Mouse (Mus musculus) mouse trophoblast stem cell (cell line): ENCODE measurements at regions not wholly inside any gene's neighbourhood (a gene's known extent, or its start where the extent isn't known, plus 50 kb on each side); places are given as distances from the start of the nearest gene placed in this dataset.

Experiments
- in situ Hi-C, 2 experiments: fragments of 300-500 bp; cut with MseI, MboI; formaldehyde crosslinking; loops; 2 replicates in 1 of 2; 3 replicates in 1 of 2; pipeline ENCODE4 v1.15.1; 2025

DNA sequence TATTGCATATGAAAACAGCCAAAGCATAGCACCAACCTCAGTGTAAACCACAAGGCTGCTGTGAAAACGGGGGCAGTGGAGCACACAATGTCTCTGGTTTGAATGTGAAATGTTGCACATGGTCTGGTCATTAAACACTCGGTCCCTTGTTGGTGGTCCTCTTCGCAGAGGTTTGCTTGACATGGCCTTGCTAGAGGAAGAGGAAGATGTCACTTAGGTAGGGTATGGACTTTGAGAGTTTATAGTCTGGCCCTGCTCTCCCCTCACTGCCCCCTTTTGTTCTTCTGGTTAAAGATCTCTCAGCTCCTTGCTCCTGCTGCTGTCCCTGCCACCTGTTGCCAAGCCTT lies 125.9 kb upstream of the Ift57 start:
- in situ Hi-C loops, result no loop called here

DNA sequence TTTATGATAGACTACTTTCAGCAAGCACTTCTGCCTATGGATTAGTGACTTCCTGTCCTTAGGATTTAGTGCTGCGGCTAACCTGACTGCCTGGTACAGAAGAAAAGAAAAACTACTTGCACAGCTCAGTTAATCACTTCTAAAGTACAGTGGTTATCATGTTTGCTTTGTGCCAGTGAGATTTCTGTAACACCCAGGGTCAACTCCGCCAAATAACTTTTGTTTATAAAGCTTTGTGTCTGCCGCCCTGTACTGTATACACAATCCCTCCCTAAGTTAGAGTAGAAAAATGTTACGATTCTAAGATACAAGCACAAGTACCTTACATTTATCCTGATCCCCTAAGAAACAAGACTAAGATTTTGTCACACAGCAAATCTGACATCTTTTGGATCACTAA lies 120.1 kb upstream of the Ift57 start:
- in situ Hi-C loops, result no loop called here

DNA sequence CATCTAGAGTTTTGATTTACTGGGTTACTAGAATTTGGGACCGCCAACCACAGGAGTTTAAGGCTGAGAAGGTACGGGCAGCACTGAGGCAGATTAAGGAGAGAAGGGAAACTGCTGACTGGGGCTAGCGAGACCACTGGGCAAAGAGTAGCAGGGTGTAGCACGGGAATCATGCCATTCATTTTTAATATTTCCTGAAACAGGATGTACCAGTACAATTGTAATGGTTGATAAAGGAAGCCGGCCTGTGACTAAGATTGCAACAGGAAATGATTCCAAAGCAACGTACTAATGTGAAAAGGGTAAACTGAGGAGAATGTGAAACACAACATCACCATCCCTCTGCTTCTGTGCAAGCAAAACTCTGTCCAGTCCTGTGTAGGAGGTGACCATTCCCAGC lies 118.3 kb upstream of the Ift57 start:
- in situ Hi-C loops, result no loop called here

DNA sequence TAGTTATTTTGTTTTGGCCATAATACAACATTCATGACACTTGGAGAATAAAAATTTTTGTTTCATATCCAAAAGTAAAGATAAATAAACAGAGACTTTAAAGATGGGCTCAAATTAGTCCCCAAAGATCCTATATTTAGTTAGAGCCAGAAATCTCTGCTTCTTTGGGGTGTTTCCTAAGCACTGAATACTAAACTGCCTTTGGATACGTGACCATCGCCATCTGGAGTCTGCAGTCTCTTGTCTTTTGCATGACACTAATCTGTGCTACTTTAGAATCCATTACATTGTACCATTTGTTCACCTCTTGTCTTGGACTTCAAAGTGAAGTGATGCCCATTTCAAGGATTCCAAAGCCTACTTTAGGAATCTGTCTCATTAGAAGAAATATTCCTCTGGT lies 92.5 kb upstream of the Ift57 start:
- in situ Hi-C loops, result no loop called here

DNA sequence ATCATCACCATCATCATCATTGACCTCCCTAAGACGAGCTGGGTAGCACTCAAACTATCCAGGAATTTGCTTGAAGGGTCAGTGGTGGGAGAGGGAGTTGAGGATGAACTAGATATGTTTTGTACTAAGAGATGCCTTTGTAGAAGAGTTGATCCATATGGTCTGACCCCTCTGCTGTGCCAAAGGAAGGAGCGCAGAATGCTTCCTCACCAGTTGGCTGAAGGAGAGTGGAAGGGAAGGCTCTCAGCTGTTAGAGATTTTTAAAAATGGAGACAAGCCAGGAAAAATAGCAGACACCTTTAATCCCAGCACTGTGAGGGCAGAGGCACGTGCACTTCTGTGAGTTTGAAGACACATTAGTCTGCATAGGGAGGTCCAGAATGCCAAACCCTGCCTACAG lies 84.2 kb upstream of the Ift57 start:
- in situ Hi-C loops, result no loop called here

DNA sequence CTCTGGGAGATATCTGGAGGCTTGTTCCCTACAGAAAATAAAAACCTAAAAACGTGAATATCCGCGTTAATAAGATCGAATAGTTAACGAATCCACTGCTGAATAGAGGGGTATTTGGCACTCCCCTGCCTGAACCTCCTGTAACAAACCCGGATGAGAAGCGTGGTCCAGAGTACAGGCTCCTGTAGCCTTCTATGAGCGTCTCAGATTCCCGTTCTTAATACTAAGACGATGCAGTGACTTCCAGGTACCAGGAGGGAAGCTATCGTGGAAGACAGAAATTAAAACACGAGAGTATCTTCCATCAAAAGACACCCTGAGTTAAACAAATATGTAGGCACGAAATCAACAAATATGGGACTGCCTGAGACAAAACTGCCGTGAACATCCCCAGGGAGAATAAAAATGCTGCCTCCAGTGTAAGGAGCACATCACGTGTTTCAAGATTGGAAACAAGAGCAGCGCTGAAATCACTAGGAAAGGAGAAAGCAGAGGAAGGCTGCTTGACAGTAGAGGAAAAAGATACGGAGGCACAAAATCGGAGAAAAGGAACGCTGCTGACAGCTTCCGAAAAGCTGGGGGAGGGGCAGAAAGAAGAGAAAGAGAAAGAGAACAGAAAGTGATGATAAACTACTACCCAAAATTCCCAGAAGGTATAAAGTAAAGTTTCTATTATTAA lies 83.6 kb upstream of the Ift57 start:
- in situ Hi-C loops, result no loop called here

DNA sequence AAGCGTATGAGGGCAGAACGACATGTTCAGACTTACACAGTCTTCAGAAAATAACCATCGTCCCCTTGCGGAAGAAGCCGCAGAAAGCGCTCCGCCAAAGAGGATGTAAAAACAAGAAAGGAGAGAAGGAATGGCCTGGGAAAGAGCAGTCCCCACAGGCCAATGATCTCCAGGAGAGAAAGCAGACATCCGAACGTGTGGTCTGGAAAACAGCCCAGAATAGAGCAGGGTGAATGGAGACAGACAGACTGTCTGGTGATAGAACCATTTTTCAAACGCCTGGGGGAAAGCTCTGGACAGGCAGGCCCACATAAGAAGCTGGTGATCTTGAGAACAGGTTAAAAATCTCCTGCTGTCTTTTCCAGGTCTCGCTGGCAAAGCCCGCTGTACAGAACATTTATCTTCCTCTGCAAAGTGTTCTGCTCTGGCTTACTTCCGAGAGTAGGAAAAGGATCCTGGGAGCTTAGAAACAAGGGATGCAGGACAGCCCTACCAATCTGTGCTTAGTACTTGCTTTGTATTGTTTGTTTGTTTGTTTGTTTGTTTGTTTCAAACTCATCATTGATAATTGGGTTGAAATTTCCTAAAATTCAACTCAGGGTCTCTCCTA lies 82.7 kb upstream of the Ift57 start:
- in situ Hi-C loops, result no loop called here

DNA sequence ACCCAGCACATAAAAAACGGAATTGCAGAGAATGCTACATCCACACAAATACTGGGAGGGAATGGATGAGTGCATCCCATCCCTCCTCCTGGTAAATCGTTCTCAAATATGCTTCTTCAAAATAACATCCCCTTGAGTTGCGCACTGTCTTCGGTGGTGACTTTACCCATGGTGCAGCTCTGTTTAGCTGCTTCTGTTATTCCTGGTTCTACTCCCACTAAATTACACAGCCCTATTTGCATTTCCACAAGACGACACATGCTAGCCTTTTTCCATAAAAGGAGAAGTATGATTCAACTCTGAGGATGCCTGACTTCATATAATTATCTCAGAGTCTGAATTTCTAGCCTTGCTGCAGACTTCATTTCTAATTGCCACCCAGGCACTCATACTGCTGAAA lies 65.5 kb upstream of the Ift57 start:
- in situ Hi-C loops, result no loop called here

DNA sequence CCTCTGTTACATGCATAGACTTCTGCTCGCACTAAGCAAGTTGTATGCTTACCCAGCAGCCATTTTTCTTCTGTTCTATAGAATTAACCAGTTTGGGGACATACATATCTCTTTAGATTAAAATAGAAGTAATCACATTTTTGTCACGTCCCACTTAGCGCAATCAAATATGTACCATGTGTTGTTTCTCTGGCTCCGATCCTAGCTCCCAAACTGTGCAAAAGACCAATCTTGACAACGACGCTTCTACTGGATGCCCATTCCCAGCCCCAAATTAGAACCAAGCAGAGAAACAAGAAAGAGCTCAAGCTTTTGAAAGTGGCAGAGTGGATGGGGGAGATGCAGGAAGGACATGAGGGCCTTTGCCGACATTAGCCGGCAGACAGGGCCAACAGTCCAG lies 63.5 kb upstream of the Ift57 start:
- in situ Hi-C loops, result no loop called here

DNA sequence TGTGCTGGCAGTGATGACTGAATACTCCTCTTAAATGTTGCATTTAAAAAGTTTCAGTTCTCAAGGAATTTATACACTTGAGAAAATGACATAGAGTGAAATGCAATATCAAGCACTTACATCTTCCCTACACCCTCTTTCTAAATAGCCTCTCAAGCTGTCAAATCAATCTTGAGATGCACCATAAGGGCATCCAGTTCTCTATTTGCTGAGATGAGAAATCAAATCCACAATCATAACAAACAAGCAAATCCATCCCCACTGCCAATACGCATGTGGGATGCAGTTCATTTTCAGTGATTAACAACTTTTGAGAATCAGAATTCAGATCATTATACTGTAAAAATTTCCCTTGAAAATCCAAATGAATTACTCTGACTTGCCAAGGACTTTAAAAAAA lies 62.6 kb upstream of the Ift57 start:
- in situ Hi-C loops, result no loop called here

DNA sequence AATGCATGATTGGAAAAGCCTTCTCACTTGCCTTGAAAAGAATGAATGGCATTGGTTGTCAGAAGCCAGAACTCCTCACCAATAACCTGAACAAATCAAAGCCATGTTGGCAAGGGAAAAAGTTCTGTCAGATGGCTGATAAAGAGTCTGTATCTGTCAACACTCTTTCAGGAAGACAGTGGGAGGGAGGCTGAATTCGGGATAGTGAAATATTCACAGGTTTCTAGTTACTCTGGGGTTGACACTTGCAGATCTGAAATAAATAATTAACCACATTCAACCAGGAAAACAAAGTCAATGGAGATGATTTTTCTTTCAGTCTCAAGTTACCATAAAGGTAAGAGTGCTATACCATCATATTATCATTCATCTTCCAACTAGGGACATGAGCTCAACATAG lies 56.3 kb upstream of the Ift57 start:
- in situ Hi-C loops, result no loop called here

DNA sequence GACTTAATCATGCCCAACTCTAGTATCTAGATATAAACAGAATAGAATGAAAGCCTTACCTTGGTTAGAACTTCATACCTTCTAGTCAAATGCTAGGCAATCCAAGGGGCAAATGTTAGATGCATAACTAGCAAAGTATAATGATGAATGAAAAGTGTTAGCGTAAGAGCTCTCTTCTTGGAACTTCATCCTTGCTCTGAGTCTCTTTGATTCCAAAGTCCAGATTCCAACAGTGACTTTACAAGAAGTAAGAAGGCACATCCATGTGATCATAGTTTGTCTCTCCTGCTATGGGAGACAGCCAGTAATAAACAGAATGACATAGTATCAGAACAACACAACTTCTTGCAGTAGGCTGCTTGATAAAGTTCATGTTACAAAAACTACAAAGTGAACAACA lies 54.6 kb upstream of the Ift57 start:
- in situ Hi-C loops, result no loop called here

DNA sequence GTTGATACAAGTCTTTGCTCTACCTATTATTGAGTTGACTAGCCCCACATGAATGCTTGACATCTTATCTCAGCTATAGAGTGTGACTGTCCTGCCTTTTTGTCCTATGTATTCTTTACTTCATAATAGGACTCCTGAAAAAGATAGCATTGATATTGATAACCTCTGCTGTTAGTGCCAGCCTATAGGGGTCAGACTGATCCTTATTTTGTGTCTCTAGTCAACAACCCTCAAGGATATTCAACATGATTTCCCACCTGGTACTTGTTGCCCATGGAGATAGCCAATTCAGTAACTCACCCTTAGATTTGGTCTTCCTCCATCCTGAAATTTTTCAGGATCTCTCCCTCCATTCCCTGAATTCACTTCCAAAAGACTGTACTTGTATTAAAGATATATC lies 52.6 kb upstream of the Ift57 start:
- in situ Hi-C loops, result no loop called here
